Mouse (Mus musculus) brown adipose tissue, adult 24 weeks (tissue): ENCODE results near the gene Nudt14. TPM values are rescaled to one million over a fixed set of nuclear protein-coding genes. Genes with fewer than 3 reads are reported as not detected.

ENCODE experiments used
- H3K27ac ChIP-seq: fragments of 200-500 bp; replicated peaks from 2 replicates; pipeline ENCODE4 v1.5.1; 2012; ENCODE audit warnings: low read depth, mild to moderate bottlenecking, low read length
- H3K4me1 ChIP-seq: fragments of 200-500 bp; 2 replicates; pipeline ENCODE4 v1.6.1; 2012; ENCODE audit warnings: low read length, mixed read lengths; ENCODE audit not compliant: control insufficient read depth, insufficient read depth, insufficient read length
- H3K4me3 ChIP-seq: fragments of 200-500 bp; 2 replicates; pipeline ENCODE4 v1.5.1; 2012; ENCODE audit warnings: low read depth, mild to moderate bottlenecking, low read length, moderate library complexity; ENCODE audit not compliant: insufficient read depth
- polyA plus RNA-seq: library from polyadenylated mRNA; stranded (reverse); fragments of >200 nt; gene quantifications from 2 replicates; pipeline ENCODE4 v1.2.4, GENCODE M21; 2012; ENCODE audit not compliant: missing spikeins, insufficient read depth, insufficient read length

Gene Nudt14
- polyA plus RNA-seq, 1 experiment, result 19.4 TPM

DNA sequence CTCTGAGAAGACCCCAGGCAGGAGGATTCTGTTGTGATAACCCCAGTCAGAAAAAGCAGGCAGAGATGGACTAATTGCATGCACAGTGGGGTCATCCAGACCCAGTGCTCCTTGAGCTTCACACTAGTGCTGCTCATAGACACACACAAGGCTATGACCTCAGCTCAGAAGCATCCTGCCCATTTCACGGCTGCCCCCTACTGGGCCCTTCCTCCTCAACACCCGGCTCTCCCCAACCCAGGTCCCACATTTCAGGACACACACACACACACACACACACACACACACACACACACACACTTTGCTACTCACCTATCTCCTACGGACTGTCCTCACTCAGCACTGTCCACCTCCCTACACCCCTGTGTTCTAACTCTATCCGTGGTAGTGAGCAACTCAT is 16.4 kb upstream of the Nudt14 start:
- no peak overlapping the region for H3K27ac ChIP-seq
- H3K4me3 ChIP-seq, result no peak overlapping the region
- no peaks in the 10 kb centered on the region for H3K4me1 ChIP-seq

DNA sequence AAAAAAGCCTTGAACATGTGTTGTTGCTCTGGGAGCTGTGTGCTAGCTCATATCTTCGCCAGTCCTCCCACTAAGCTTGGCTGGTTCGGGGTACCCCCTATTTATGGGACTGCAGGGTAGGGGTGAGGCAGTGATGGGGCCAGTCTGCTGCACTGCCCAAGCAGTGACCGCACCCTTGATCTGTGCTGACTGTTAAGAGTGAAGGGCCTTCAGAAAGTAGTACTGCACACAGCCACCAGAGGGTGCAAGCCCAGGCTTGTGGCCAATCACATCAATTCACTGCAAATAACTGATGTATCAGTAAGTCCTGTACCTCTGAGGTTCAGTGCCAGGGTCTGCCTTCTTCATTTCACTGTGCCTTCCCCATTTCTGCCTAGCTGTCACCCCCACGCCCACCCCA is 13.9 kb upstream of the Nudt14 start:
- Histone ChIP-seq H3K27ac (no peak overlapping the region), H3K4me1 (peaks cover 17% of the 10 kb centered on the region)

DNA sequence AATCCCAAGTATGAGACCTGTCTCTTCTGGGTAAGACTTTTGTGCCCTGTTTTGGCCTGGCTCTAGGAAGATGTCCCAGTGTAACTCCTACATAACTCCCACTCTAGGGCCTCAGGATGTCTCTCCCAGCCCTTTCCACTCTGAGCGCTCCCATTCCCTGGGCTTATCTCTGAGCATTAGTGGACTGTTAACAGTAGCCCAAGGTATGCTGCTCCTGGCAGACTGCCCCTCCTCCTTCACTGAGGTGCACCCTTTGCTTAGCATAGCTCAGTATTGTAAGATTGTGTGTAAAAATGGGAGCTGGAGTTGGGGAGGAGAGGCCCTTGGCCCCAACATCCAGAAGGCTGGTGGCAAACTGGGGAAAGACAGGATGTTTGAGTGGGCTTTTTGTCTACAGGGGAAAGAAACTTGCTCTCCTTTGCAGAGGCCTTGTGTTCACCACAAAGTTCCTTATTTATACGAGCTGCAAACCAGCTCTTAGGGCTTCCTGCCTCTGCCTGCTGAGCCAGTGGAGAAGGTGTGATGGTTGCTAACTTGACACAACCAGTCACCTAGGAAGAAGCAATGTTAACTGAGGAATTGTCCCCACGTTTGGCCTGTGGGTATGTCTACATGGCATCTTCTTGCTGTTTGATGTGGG is 11.1 kb upstream of the Nudt14 start:
- Histone ChIP-seq H3K4me3 (no peak overlapping the region), H3K4me1 (peaks cover 24% of the 10 kb centered on the region), H3K27ac (peak overlapping the region; percentile 82)

More for the DNA sequence above, 13.9 kb upstream of the Nudt14 start:
- no peak overlapping the region for H3K4me3 ChIP-seq

DNA sequence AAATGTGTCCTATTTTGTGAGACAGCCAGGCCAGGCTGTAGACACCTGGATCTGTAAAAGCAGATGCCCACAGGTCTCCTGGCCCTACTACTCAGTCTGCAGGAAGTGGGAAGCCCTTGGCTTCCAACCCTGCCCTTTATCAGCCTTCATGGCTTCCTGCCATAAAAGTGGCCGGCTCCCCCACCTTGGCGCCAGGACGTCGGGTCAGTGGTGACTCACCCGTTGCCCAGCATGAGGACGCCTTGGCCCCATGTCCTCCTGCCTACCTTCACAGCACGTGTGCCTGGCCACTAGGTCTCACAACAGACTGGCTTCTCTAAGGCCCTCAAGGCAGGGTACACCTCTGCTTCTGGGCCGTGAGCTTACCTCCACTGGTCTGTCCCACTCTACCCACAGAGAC is 10.5 kb upstream of the Nudt14 start:
- Histone ChIP-seq H3K4me1 (peaks cover 24% of the 10 kb centered on the region), H3K4me3 (no peak overlapping the region), H3K27ac (peak overlapping the region; percentile 82)

DNA sequence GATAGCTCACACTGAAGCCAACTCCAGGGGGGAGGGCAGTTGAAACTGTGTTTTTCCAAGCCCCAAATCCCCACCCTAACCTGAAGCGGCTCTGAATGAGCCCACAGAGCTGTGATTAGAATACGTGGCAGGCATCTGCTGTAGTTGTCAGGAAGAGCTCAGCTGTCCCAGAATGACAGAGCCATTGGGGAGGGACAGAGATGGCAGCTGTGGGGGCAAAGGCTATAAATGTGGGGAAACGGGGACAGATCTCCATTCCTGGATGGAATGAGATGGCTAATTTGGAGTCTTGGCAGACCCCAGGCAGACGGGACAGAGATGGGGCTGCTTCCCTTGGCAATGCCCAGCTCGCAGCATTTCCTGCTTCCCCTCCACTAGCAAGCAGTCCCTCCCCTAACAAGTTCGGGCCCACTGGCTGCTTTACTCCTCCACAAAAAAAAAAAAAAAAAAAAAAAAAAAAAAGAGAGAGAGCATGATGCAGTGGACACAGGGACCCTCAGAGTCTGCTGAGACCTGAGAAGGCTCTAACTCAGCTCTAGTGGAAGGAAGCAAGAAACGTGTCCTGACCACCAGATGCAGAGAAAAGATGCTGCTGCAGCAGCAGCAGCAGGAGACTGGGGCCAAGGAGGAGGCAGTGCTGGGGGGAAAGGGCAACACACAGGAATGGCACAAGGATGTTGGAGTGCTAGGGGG is 9.4 kb upstream of the Nudt14 start:
- H3K27ac ChIP-seq, result peak overlapping the region; percentile 72
- no peak overlapping the region for H3K4me3 ChIP-seq
- peaks cover 24% of the 10 kb centered on the region for H3K4me1 ChIP-seq

DNA sequence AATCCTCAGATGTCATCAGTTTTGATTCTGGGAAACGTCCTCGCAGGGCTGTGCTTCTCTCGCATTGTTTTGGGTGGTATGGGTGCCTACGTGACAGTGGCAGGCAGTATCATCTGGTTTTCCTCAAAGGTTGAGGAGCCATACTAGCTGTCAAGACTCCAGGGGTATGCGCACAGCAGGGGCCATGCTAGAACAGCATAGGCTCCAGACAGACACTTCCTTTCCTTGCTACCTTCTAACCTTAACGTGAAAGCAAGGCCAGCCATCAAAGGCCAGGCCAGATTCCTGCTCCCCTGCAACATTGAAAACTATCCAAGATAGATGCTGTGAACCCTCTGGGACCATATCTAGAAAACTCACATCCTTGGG is 8.8 kb upstream of the Nudt14 start:
- peak overlapping the region; percentile 65 for H3K4me3 ChIP-seq
- H3K4me1 ChIP-seq, result peaks cover 24% of the 10 kb centered on the region
- peak overlapping the region; percentile 72 for H3K27ac ChIP-seq

DNA sequence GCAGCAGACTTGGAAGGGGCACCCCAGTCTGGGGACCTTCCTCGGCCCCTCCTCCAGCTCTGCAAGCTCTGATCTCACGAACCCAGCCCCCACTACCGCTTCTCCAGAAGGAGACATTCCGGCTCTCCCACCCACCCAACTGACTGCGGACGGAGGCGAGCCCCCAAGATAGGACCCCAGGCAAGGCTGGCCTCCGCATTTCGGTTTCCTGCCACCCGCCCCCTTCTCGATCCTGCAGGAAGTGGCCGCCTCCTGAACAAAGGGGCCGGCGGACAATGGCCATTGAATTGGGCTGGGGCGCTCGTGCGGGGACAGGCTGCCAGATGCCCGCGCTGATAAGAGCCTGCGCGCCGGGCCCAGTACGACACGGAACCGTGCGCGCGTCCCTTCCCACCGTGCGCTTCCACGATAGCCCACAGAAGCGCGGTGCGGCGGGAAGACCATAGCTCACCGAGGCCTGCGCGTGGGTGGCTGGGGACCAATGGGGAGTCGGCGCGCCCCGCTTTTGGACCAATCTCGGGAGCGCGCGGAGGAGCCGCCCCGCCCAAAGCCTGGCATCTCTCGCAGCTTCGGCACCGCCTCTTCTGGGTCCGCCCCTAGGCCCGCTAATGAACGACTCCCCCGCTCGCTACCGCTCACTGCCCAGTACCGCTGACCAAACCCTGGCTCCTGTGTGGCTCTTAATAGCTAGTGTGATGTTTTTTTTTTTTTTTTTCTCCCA is 8.3 kb upstream of the Nudt14 start:
- H3K4me3 ChIP-seq, result peak overlapping the region; percentile 65
- H3K27ac ChIP-seq, result peak overlapping the region; percentile 75
- peaks cover 24% of the 10 kb centered on the region for H3K4me1 ChIP-seq

DNA sequence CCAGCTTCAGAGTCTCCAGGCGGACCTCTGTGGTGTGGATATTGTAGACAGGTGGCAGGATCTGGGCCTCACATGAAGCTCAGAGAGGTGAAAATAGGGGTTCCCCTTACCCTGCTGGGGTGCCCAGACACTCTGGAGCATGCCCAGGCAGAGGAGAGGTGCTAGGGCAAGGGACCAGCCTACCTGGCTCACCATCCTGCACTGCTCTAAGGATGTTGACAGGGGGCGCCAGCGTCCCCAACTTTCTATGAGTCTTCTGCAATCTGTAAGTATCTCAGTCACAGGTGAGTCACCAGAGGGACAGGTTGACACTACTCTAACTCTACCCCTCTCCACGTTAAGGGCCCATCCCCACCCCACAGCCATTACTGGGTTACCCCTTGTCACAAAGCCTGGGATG is 5.4 kb upstream of the Nudt14 start:
- Histone ChIP-seq H3K4me3 (no peak overlapping the region), H3K27ac (no peak overlapping the region), H3K4me1 (peaks cover 19% of the 10 kb centered on the region; the same call in 1 of the 2 replicates)

DNA sequence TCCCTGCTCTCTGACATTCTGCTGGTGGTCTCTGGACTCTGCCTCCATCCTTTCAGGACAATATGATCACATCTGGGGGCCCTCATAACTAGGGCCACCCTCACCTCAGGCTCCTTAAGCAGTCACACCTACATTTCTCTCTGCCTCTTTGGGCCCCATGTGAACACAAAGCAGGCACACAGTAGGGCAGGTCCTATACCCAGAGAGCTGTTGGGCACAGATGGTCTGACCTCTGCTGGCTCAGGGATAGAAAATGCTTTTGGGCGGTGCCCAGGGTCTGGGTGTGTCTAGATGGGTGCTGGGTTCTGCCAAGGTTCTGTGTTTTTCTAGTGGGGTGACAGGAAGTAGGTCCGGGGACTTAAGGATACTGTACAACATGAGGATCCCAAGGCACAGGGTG is 1.7 kb upstream of the Nudt14 start:
- Histone ChIP-seq H3K4me3 (no peak overlapping the region), H3K27ac (no peak overlapping the region), H3K4me1 (peaks cover 7% of the 10 kb centered on the region; the same call in 1 of the 2 replicates)

DNA sequence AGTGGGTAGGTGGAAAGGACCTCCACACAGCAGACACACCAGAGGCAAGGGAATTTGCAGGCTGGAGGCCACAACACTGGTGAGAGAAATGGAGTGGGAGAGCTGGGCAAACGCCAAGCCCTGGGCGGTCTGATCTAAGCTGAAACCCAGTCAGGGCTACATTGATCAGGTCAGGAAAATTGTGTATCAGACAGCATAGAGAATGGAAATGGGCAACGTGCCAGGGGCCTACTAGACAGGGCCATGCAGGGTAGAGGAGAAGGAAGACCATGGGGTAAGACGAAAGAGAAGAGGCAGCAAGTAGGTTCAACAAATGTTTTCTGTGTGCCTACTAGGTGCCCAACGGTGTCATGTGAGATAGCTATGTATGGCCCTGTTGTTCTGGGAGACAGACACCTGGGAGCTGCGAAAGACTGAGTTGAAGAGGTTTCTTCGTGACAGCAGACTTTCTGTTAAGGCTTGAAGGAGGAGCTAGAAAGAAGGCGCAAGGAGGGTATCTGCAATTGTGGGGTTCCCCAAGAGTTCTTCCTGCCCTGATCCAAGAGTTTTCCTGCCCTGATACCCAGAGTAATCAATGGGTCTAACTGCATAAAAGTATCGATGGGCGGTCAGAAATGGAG is 658 bp downstream of the Nudt14 start:
- peak overlapping the region; percentile 51 for H3K4me3 ChIP-seq
- H3K27ac ChIP-seq, result peak overlapping the region; percentile 61

DNA sequence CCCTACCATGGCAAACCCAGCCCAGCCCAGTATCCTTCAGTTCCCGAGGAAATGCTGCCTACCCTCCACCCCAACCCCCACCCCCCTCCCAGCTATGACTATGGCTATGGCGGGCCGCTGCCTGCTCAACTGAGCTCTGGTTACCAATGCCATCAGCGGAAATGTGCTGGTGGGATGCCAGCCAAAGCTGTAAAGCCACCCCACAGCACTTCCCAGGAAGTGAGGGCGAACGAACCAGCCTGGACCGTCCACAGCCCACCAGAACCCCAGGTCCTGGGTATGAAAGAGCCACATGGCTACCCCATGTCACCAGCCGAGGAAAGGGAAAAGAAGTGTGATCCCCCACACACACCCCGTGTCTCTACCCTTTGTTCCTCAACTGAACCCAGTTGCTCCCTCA is 1.2 kb downstream of the Nudt14 start:
- Histone ChIP-seq H3K4me1 (peaks cover 6% of the 10 kb centered on the region; the same call in 1 of the 2 replicates), H3K27ac (no peak overlapping the region), H3K4me3 (no peak overlapping the region)

More for the DNA sequence above, 658 bp downstream of the Nudt14 start:
- H3K4me1 ChIP-seq, result peaks cover 6% of the 10 kb centered on the region; the same call in 1 of the 2 replicates

DNA sequence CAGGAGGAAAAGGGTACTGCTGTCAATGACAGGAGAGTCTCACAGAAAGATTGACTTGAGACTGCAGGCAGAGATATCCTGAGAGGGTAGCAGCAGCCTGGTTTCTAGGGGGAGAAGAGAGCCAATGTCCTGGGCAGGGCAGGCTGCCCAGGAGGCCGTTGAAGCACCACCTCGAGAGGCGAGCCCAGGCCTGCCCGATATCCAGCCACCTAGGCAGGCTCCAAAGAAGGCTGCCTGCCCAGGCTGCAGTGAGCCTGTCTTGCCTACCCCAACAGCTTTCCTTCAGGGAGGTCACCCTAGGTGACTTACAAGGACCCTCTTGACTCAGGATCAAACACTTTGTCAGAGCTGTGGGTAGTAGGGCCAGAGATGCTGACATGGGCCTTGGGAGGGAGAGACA is 1.7 kb downstream of the Nudt14 start:
- Histone ChIP-seq H3K27ac (no peak overlapping the region), H3K4me1 (peaks cover 6% of the 10 kb centered on the region; the same call in 1 of the 2 replicates), H3K4me3 (no peak overlapping the region)

DNA sequence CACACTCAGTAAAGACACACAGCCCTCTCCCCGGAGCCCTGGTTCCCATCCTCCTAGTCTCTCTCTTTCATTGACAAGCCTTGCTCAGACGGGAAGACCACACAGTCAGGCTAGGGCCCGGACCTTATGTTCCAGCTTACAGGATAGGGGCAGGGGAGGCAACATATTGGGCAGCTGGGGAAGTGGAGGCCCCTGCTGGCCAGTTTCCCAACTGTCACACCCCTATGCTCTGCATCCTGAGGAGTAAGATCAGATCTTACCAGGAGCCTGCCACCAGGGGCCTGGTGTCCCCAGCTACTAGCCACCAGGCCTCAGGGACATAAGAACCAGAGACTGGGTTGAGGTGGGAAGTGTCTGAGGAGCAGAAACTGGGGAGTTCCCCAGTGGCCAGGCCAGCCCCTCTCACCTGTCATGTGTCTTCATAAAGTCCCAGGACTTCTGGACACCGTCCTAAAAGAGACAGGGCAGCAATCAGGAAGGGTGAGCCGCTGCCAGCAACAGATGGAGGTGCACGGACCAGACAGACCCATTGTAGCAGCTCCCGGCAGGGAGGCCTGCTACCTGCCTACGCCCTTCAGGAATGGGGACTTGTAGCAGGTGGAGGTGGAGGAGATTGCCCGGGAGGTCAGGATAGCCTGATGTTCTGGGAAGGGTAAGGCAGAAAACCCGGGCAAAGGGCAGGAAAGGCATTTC is 2.9 kb downstream of the Nudt14 start:
- Histone ChIP-seq H3K4me1 (peaks cover 6% of the 10 kb centered on the region; the same call in 1 of the 2 replicates), H3K27ac (no peak overlapping the region), H3K4me3 (no peak overlapping the region)

DNA sequence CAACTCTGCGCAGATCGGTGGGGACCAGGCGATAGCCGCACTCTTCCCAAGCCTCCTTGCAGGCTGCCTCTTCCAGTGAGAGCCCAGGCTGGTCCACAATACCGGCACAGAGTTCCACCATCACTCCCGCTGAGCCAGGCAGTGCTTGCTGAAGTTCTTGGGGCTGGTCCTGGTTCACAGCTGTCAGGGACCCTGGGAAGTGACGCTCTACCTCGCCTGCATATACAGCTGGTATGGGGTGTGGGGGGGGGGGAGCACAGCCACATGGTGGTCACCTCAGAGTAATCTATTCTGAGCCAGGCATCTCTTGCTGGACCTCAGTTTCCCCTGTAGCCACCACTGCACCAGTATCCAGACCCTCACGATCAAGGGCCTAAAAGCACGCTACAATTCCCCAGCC is 3.6 kb downstream of the Nudt14 start:
- Histone ChIP-seq H3K27ac (no peak overlapping the region), H3K4me3 (no peak overlapping the region), H3K4me1 (peaks cover 6% of the 10 kb centered on the region; the same call in 1 of the 2 replicates)

DNA sequence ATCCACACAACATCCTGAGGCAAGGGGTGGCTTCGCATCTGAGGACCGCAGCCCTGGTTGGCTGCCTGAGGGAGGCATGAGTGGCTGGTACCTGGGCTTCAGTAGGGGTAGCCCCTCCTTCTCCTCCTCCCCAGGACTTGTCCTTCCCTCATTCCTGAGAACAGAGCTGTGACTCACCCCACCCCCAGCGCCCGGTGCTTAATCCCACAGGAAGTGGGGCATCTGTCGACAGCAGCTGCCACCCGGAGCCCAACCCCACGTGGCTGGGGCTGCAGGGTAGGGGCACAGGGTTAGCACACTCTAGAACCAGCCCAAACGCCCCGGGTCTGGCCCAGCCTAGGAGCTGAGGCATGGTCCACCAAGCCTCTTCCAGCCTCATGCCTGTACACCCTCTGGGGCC is 4.0 kb downstream of the Nudt14 start:
- no peak overlapping the region for H3K27ac ChIP-seq
- H3K4me3 ChIP-seq, result no peak overlapping the region
- H3K4me1 ChIP-seq, result peaks cover 6% of the 10 kb centered on the region; the same call in 1 of the 2 replicates
